Mouse (Mus musculus) CD4-positive, CD25-positive, alpha-beta regulatory T cell, adult 9 weeks (primary cell): ENCODE data around the gene Acadvl. TPM values are rescaled to one million over a fixed set of nuclear protein-coding genes. Genes with fewer than 3 reads are reported as not detected.

ENCODE experiments used
- polyA plus RNA-seq: library from polyadenylated mRNA; unstranded; fragments of 100-300 nt; shearing (Covaris generic); gene quantifications from one replicate; pipeline ENCODE4 v1.2.1, GENCODE M21; 2017

The Acadvl gene
- 142 TPM for polyA plus RNA-seq

GRCm38 (mm10) chr11:70014880-70015558 lies at the start of gene Acadvl:
Acadvl (minus strand) TSS chr11:70015411.

GRCm38 (mm10) chr11:70053898-70054570 lies 38.8 kb upstream of the Acadvl start, which contains the start of gene Asgr1:
Asgr1 (plus strand) TSS chr11:70054085.

GRCm38 (mm10) chr11:70016669-70017068 lies 1.5 kb upstream of the Acadvl start, which contains the start of gene Dlg4:
Dlg4 (plus strand) TSS chr11:70016942.

DNA sequence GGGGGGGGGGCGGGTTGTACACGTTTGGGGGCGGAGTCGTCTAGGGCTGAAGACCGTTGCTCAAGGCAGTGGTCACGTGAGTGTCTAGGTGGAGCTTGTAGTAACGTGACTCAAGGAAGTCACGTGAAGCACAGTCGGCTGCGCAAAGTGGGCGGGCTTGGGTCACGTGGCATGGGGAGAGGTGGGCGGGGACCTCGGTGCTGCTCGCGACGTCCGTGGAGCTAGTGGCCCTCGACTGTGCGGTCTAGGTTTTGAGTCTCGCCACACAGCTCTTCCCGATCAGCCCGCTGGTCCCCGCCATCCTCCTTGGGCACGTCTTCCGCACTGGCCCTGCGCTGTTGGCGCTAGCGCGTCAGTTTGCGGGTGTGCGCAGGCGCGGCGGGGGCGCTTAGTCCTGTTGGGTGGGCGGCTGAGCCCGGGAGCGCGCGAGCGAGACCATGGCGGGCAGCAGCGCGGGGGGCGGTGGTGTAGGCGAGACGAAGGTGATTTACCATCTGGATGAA lies 14.8 kb downstream of the Acadvl start, which contains the start of gene Dvl2:
Gene Dvl2 (plus strand): TSS at position 200 of the 503 bp plus-strand sequence.

DNA sequence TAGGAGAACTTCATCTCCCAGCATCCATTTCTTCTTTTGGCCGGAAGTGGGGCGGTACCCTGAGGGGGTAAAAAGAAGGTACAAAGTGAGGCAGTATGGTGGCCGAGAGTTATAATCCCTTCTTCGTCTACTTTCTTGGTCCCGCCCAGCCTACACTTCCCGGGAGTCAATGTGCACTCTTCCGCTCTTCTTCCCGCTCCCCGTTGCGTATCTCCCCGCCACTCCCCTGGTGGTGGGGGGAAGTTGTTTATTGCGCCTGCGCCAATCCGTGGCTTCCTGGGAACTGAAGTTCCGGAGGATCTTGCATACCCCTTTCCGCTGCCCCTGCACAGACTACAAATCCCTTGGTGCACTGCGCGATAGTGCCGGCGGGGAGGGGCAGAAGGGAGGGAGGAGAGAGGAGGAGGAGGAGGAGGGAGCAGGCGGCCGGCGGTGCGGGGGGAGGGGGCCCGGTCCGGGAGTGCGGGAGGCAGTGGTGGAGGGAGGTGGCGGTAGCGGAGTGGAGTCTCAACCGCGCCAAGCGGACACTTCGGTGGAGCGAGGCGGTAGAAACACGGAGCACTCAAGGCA lies 19.7 kb downstream of the Acadvl start, which contains the start of gene Phf23:
Gene Phf23 (plus strand): TSS at position 387 of the 570 bp plus-strand sequence.

DNA sequence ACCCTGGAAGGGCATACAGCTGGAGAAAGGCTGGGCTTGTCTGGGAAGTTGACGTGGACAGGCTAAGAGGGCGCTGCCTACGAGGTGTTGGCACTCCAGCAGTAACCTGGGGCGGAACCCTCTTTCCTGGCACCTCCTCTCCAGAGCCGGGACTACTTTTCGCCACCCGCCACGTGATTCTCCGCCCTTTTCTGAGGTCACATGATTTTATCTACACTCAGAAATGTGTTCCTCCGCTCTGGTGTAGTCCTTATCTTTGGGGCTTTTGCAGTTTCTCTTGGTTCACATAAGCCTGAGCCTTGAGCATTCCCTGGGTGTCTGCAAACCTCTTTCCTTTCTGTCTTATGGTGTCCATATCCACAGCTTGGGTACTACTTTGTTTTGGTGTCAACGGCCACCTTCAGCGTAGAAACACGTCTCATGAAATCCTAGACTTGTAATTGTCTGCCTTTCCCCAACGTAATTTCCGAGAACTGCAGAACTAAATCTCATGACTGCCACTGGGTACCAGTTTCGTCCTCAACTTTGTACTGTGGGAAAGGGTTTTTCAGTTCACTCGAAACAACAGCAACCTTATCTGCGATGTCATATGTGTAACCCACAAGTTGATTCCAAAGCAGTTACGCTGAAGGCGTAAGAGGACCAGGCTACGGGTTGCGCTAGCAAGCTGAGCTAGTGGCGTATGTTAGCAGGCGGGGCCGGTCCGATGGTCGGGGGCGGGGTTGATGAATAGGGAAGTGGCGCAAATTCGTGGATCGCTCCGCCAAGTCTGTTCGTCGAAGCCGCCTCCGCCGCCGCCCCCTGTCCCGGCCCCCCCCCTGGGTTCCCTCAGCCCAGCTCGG lies 24.1 kb downstream of the Acadvl start, which contains the start of gene Gabarap:
Gene Gabarap (plus strand): TSS at position 294 of the 842 bp plus-strand sequence.

GRCm38 (mm10) chr11:69982225-69982624 lies 33.0 kb downstream of the Acadvl start, which contains the start of gene Elp5:
Elp5 (minus strand) TSS chr11:69982517.

DNA sequence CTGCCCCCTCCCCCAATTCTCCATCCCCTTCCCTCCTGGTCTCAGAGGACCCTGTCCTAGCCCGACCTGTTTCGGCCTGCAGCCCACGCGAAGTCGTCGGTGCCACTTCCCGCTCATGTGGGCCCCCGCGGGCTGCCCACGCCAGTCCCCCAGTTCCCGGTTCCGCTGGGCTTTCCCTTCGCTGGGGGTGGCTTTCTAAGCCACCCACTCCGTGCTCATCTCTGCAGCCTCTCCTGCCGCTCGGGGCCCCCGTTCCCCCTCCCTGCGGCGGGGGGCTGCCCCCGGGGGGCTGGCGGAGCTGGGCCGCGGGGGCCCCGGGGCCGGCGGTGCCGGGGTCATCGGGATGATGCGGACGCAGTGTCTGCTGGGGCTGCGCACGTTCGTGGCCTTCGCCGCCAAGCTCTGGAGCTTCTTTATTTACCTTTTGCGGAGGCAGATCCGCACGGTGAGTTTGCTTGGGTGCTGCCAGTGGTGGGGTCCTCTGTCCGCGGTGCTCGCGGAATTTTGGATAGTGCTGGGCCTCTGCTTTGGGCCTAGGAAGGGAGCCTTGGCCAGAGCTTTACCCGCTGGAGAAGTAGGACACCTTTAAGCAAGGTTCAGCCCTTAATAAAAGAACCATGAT lies 34.0 kb downstream of the Acadvl start, which contains the start of gene Ctdnep1:
Gene Ctdnep1 (plus strand): TSS at position 16 of the 622 bp plus-strand sequence.

DNA sequence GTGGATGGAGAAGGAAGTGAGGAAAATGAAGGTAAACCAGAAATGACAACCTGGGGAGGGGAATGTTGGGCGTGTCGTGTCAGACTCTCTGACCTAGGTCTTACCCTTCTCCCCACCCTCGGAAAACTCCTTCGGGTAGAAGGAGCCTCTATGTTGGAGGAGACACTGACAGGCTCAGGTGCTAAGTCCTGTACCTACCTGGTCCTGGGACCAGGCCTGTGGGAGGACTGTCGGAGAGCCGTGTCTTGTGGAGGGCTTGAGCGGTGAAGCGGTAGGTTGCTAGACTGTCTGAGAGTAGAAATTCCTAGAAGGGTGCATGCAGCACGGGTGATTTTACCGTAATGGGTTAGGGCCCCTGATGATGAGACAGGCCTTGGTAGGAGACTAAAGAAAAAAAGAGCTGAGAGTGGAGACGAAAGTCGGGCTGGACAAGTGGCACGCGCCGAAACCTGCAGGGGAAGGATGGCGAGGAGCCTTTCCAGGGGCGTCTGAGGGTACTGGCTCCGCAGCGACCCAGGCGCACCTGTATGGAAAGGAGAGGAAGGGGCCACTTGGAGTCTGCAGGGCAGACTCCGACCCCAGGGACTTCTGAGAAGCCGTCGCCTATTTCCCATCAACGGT lies 50.5 kb downstream of the Acadvl start, which contains the start of gene Cldn7:
Gene Cldn7 (plus strand): TSS at position 130 of the 621 bp plus-strand sequence.

Other genes starting within 250 kb of the Acadvl start
- 4.9 TPM for gene Zbtb4, start 249.5 kb downstream of the Acadvl start, polyA plus RNA-seq
- gene Chrnb1, start 219.5 kb downstream of the Acadvl start, polyA plus RNA-seq, result 3.5 TPM
- gene Fgf11, start 213.6 kb downstream of the Acadvl start, polyA plus RNA-seq, result not detected
- gene Tmem102, start 209.8 kb downstream of the Acadvl start, polyA plus RNA-seq, result not detected
- not detected for gene Gm39566, start 200.1 kb downstream of the Acadvl start, polyA plus RNA-seq
- not detected for gene Spem2, start 196.9 kb downstream of the Acadvl start, polyA plus RNA-seq
- gene Spem1, start 193.2 kb downstream of the Acadvl start, polyA plus RNA-seq, result not detected
- 0.65 TPM for gene Nlgn2, start 177.6 kb downstream of the Acadvl start, polyA plus RNA-seq
- gene Tmem256, start 176.9 kb downstream of the Acadvl start, polyA plus RNA-seq, result 121 TPM
- gene Plscr3, start 169.0 kb downstream of the Acadvl start, polyA plus RNA-seq, result 30.1 TPM
- gene Tnk1, start 156.7 kb downstream of the Acadvl start, polyA plus RNA-seq, result not detected
- gene Tmem95, start 137.4 kb downstream of the Acadvl start, polyA plus RNA-seq, result not detected
- 1.1 TPM for gene Kctd11, start 134.0 kb downstream of the Acadvl start, polyA plus RNA-seq
- 549 TPM for gene Acap1, start 119.9 kb downstream of the Acadvl start, polyA plus RNA-seq
- gene 2810408A11Rik, start 114.4 kb downstream of the Acadvl start, polyA plus RNA-seq, result 3.9 TPM
- gene Neurl4, start 114.3 kb downstream of the Acadvl start, polyA plus RNA-seq, result 4.2 TPM
- 152 TPM for gene Gps2, start 101.5 kb downstream of the Acadvl start, polyA plus RNA-seq
- gene Eif5a, start 93.5 kb downstream of the Acadvl start, polyA plus RNA-seq, result 1,005 TPM
- gene Ybx2, start 79.6 kb downstream of the Acadvl start, polyA plus RNA-seq, result not detected
- not detected for gene Slc2a4, start 67.2 kb downstream of the Acadvl start, polyA plus RNA-seq
- gene Cldn7, start 50.6 kb downstream of the Acadvl start, polyA plus RNA-seq, result not detected
- 26.1 TPM for gene Ctdnep1, start 34.3 kb downstream of the Acadvl start, polyA plus RNA-seq
- 78.3 TPM for gene Elp5, start 32.9 kb downstream of the Acadvl start, polyA plus RNA-seq
- gene Gabarap, start 24.3 kb downstream of the Acadvl start, polyA plus RNA-seq, result 496 TPM
- 111 TPM for gene Phf23, start 19.6 kb downstream of the Acadvl start, polyA plus RNA-seq
- gene Dvl2, start 14.8 kb downstream of the Acadvl start, polyA plus RNA-seq, result 16.7 TPM
- gene Dlg4, start 1.5 kb upstream of the Acadvl start, polyA plus RNA-seq, result 9.1 TPM
- not detected for gene Asgr1, start 38.7 kb upstream of the Acadvl start, polyA plus RNA-seq
- not detected for gene Asgr2, start 77.2 kb upstream of the Acadvl start, polyA plus RNA-seq
- not detected for gene Mgl2, start 114.9 kb upstream of the Acadvl start, polyA plus RNA-seq
- not detected for gene Clec10a, start 140.8 kb upstream of the Acadvl start, polyA plus RNA-seq
- not detected for gene Slc16a11, start 197.3 kb upstream of the Acadvl start, polyA plus RNA-seq
- gene Slc16a13, start 205.7 kb upstream of the Acadvl start, polyA plus RNA-seq, result 4.2 TPM
- 0.11 TPM for gene Bcl6b, start 214.4 kb upstream of the Acadvl start, polyA plus RNA-seq
- 189 TPM for gene 0610010K14Rik, start 222.5 kb upstream of the Acadvl start, polyA plus RNA-seq
- gene Gm21988, start 224.4 kb upstream of the Acadvl start, polyA plus RNA-seq, result 4.1 TPM
- 325 TPM for gene Rnasek, start 224.4 kb upstream of the Acadvl start, polyA plus RNA-seq
- 0.12 TPM for gene Alox12, start 239.9 kb upstream of the Acadvl start, polyA plus RNA-seq